Mouse (Mus musculus) spleen, embryonic (tissue): ENCODE results near the gene Dcakd.

Source experiments
- CTCF ChIA-PET: fragments of 350-600 bp; sonication (Branson Sonifier 250); formaldehyde crosslinking; loops from one replicate; lab custom pipeline; 2022; lab: Charles Lee

The Dcakd gene

GRCm38 (mm10) chr11:102945306-102946264 is 82.5 kb downstream of the Dcakd start:
- CTCF ChIA-PET = interaction anchor here (0.6 kb wide), 1 partner anchor 1417 kb away, joined by 9 read pairs; no protein-coding TSS in a partner anchor
